Mouse (Mus musculus): ENCODE measurements at regions not wholly inside any gene's neighbourhood (a gene's known extent, or its start where the extent isn't known, plus 50 kb on each side); places are given as distances from the start of the nearest gene placed in this dataset.

DNA sequence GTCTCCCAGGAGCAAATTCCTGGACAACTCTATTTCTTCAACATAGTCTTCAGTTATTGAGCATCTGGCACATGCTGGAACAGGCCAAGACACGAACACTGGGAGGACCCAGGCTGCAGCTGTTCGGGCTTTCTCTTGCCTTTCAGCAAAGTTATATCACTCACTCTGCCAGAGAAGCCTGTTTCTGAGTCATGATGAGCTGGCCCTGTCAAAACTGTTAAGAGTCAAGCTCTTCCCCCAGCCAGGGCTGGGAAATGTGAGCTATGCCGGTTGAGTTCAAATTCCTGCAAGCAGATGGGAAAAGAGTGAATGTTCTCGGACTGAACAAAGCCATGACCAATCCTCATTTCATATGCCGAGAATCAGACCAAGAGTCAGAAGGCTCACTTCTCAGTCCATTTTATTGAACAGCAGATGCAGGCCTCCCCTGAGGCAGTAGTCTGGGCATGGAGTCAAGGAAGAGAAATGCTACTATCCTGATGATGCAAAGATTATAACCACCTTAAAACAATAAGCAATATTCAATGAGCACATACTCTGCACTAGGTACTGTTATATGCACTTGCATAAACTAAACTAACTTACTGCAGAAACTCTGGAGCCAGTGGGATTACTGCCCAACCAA, 90.7 kb upstream of the Slc22a22 start:
- no peak for TF ChIP-seq CTCF (IDR thresholded peaks at IDR 0.05; ENCODE audit: insufficient read depth, low read depth, low read length)
- no peak for TF ChIP-seq POLR2A (IDR thresholded peaks at IDR 0.05; ENCODE audit: insufficient read depth, low read depth, low read length)

Measured in olfactory bulb, adult 2 months (tissue).